Mouse (Mus musculus): Measurements from ENCODE around the gene Hsd3b7. TPM values are rescaled to one million over a fixed set of nuclear protein-coding genes. Genes with fewer than 3 reads are reported as not detected.

Hsd3b7 gene
- 1 to 10 TPM; 4.1 to 6.1 TPM for total RNA-seq (2023)

GRCm38 (mm10) chr7:127800435-127801009 lies at the start of gene Hsd3b7:
TSS of gene Hsd3b7 (plus strand) at chr7:127800604.

DNA sequence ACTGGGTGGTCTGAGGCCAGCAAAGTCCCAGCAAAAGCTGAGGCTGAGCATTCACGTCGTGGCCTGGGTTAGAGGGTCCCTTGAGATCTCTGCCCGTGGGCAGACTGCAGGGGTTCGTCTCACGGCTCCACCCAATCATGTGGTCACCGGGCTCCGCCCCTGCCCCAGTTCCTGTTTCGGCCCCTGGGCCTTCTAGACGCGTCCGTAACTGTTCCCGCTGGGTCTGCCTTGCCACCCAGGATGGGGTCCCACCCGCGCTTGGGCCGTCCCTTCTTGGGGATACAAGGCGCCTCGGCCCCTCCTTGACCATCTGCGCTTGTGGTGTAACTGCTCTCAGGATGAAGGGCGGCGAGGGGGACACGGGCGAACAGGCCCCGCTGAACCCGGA lies 30.8 kb upstream of the Hsd3b7 start, which contains the start of gene Orai3:
Gene Orai3 (plus strand): TSS at position 165 of the 388 bp plus-strand sequence.

GRCm38 (mm10) chr7:127776426-127776825 lies 24.0 kb upstream of the Hsd3b7 start, which contains the start of gene Setd1a:
TSS of gene Setd1a (plus strand) at chr7:127776670.

GRCm38 (mm10) chr7:127785308-127785707 lies 15.1 kb upstream of the Hsd3b7 start, which contains the start of gene Gm49388:
TSS of gene Gm49388 (plus strand) at chr7:127785608.

GRCm38 (mm10) chr7:127824176-127824871 lies 23.9 kb downstream of the Hsd3b7 start, which contains the start of the genes Stx4a and Stx1b:
TSS of gene Stx4a (plus strand) at chr7:127824294.
TSS of gene Stx1b (minus strand) at chr7:127824549.

Other genes with a start within 250 kb of the Hsd3b7 start
- 1 to 10 TPM in 1 of 2 experiments, not detected in 1; 6.6 TPM for gene Tmem265, start 239.2 kb upstream of the Hsd3b7 start, total RNA-seq (2023)
- gene Phkg2, start 227.3 kb upstream of the Hsd3b7 start, total RNA-seq (2023): 100 to 1,000 TPM; 143 to 159 TPM
- 1 to 10 TPM; 1.0 to 1.3 TPM for gene Ccdc189, start 212.0 kb upstream of the Hsd3b7 start, total RNA-seq (2023)
- 100 to 1,000 TPM; 152 to 153 TPM for gene Rnf40, start 211.8 kb upstream of the Hsd3b7 start, total RNA-seq (2023)
- 1 to 10 TPM; 4.0 to 5.6 TPM for gene Zfp629, start 184.8 kb upstream of the Hsd3b7 start, total RNA-seq (2023)
- 10 to 100 TPM; 57.9 to 70.7 TPM for gene Bcl7c, start 91.7 kb upstream of the Hsd3b7 start, total RNA-seq (2023)
- not detected for gene Ctf1, start 87.9 kb upstream of the Hsd3b7 start, total RNA-seq (2023)
- gene Ctf2, start 68.4 kb upstream of the Hsd3b7 start, total RNA-seq (2023): not detected
- gene Fbxl19, start 56.1 kb upstream of the Hsd3b7 start, total RNA-seq (2023): 10 to 100 TPM; 14.3 to 15.7 TPM
- 10 to 100 TPM; 38.3 to 40.4 TPM for gene Orai3, start 30.8 kb upstream of the Hsd3b7 start, total RNA-seq (2023)
- 10 to 100 TPM; 71.9 to 94.6 TPM for gene Setd1a, start 23.9 kb upstream of the Hsd3b7 start, total RNA-seq (2023)
- gene Gm49388, start 15.0 kb upstream of the Hsd3b7 start, total RNA-seq (2023): under 1 TPM in 1 of 2 experiments, not detected in 1; 0.53 TPM
- 100 to 1,000 TPM; 143 to 167 TPM for gene Stx4a, start 23.7 kb downstream of the Hsd3b7 start, total RNA-seq (2023)
- not detected for gene Stx1b, start 23.9 kb downstream of the Hsd3b7 start, total RNA-seq (2023)
- gene Zfp646, start 75.6 kb downstream of the Hsd3b7 start, total RNA-seq (2023): 100 to 1,000 TPM; 104 to 108 TPM
- 10 to 100 TPM; 15.3 to 20.7 TPM for gene Zfp668, start 76.2 kb downstream of the Hsd3b7 start, total RNA-seq (2023)
- under 1 TPM in 1 of 2 experiments, not detected in 1; 0.49 TPM for gene Prss53, start 90.4 kb downstream of the Hsd3b7 start, total RNA-seq (2023)
- gene Gm21974, start 94.8 kb downstream of the Hsd3b7 start, total RNA-seq (2023): under 1 TPM in 1 of 2 experiments, not detected in 1; 0.83 TPM
- gene Vkorc1, start 95.0 kb downstream of the Hsd3b7 start, total RNA-seq (2023): 10 to 100 TPM; 13.7 to 19.4 TPM
- 10 to 100 TPM; 29.3 to 35.7 TPM for gene Bckdk, start 103.5 kb downstream of the Hsd3b7 start, total RNA-seq (2023)
- 10 to 100 TPM; 51.0 to 58.3 TPM for gene Kat8, start 111.9 kb downstream of the Hsd3b7 start, total RNA-seq (2023)
- gene Prss8, start 129.5 kb downstream of the Hsd3b7 start, total RNA-seq (2023): not detected
- gene Prss36, start 146.1 kb downstream of the Hsd3b7 start, total RNA-seq (2023): 1 to 10 TPM; 1.7 to 3.1 TPM
- 100 to 1,000 TPM; 721 to 839 TPM for gene Fus, start 166.9 kb downstream of the Hsd3b7 start, total RNA-seq (2023)
- 10 to 100 TPM; 21.7 to 25.7 TPM for gene Pycard, start 193.3 kb downstream of the Hsd3b7 start, total RNA-seq (2023)
- gene Trim72, start 203.3 kb downstream of the Hsd3b7 start, total RNA-seq (2023): 1 to 10 TPM; 1.0 to 1.3 TPM

Data from B cell, adult 67 days (primary cell).